Mouse (Mus musculus): ENCODE measurements around the gene Tsc22d3. TPM values are rescaled to one million over a fixed set of nuclear protein-coding genes. Genes with fewer than 3 reads are reported as not detected.

Gene Tsc22d3
- polyA plus RNA-seq, 1 experiment = 14.5 TPM

- no peaks in the 10 kb centered on the region for H3K79me2 ChIP-seq (ENCODE audit: control insufficient read depth, insufficient read depth)
- no peak overlapping the region for H3ac ChIP-seq (ENCODE audit: control insufficient read depth, insufficient read length, low read depth)
- no peaks in the 10 kb centered on the region for H3K27me3 ChIP-seq (ENCODE audit: control insufficient read depth, insufficient read depth, insufficient read length)
- H3K79me3 ChIP-seq (ENCODE audit: low read depth) = no peaks in the 10 kb centered on the region
- TF ChIP-seq CEBPB (IDR thresholded peaks at IDR 0.05; ENCODE audit: low read depth) (no peak), MYOD1 (IDR thresholded peaks at IDR 0.05; ENCODE audit: control insufficient read depth, insufficient read length, low read depth) (no peak)
- H3K4me3 ChIP-seq (ENCODE audit: insufficient read depth, poor library complexity, severe bottlenecking) = no peak overlapping the region
- no peaks in the 10 kb centered on the region for H3K36me3 ChIP-seq (ENCODE audit: control insufficient read depth, insufficient read depth)
Observed at GRCm38 (mm10) chrX:140507377-140507776, 93.1 kb downstream of the Tsc22d3 start.

GRCm38 (mm10) chrX:140506436-140507180, 93.9 kb downstream of the Tsc22d3 start:
- Histone ChIP-seq H3K79me3 (ENCODE audit: low read depth) (no peaks in the 10 kb centered on the region), H3K36me3 (ENCODE audit: control insufficient read depth, insufficient read depth) (no peaks in the 10 kb centered on the region), H3ac (ENCODE audit: control insufficient read depth, insufficient read length, low read depth) (no peak overlapping the region), H3K4me3 (ENCODE audit: insufficient read depth, poor library complexity, severe bottlenecking) (no peak overlapping the region), H3K79me2 (ENCODE audit: control insufficient read depth, insufficient read depth) (no peaks in the 10 kb centered on the region), H3K27me3 (ENCODE audit: control insufficient read depth, insufficient read depth, insufficient read length) (no peaks in the 10 kb centered on the region)
- TF ChIP-seq MYOG (IDR thresholded peaks at IDR 0.05; ENCODE audit: control insufficient read depth, extremely low read depth, insufficient read length) (no peak), CEBPB (IDR thresholded peaks at IDR 0.05; ENCODE audit: low read depth) (peak; percentile 59)

GRCm38 (mm10) chrX:140505497-140506238, 94.8 kb downstream of the Tsc22d3 start:
- Histone ChIP-seq H3ac (ENCODE audit: control insufficient read depth, insufficient read length, low read depth) (no peak overlapping the region), H3K4me3 (ENCODE audit: insufficient read depth, poor library complexity, severe bottlenecking) (no peak overlapping the region), H3K27me3 (ENCODE audit: control insufficient read depth, insufficient read depth, insufficient read length) (no peaks in the 10 kb centered on the region), H3K79me3 (ENCODE audit: low read depth) (no peaks in the 10 kb centered on the region), H3K36me3 (ENCODE audit: control insufficient read depth, insufficient read depth) (no peaks in the 10 kb centered on the region), H3K79me2 (ENCODE audit: control insufficient read depth, insufficient read depth) (no peaks in the 10 kb centered on the region)
- TF ChIP-seq MYOD1 (IDR thresholded peaks at IDR 0.05; ENCODE audit: control insufficient read depth, insufficient read length, low read depth) (no peak), MYOG (IDR thresholded peaks at IDR 0.05; ENCODE audit: control insufficient read depth, extremely low read depth, insufficient read length) (no peak), CTCF (IDR thresholded peaks at IDR 0.05; ENCODE audit: control insufficient read depth, insufficient read depth, insufficient read length) (no peak), CEBPB (IDR thresholded peaks at IDR 0.05; ENCODE audit: low read depth) (no peak), MAX (IDR thresholded peaks at IDR 0.05) (no peak), FOSL1 (IDR thresholded peaks at IDR 0.05; ENCODE audit: insufficient read depth, low read length, poor library complexity, severe bottlenecking) (no peak), USF1 (IDR thresholded peaks at IDR 0.05; ENCODE audit: low read depth) (no peak)

- Histone ChIP-seq H3K79me3 (ENCODE audit: low read depth) (no peaks in the 10 kb centered on the region), H3ac (ENCODE audit: control insufficient read depth, insufficient read length, low read depth) (no peak overlapping the region), H3K4me3 (ENCODE audit: insufficient read depth, poor library complexity, severe bottlenecking) (no peak overlapping the region), H3K79me2 (ENCODE audit: control insufficient read depth, insufficient read depth) (no peaks in the 10 kb centered on the region), H3K27me3 (ENCODE audit: control insufficient read depth, insufficient read depth, insufficient read length) (no peaks in the 10 kb centered on the region), H3K36me3 (ENCODE audit: control insufficient read depth, insufficient read depth) (no peaks in the 10 kb centered on the region)
- TF ChIP-seq MYOD1 (IDR thresholded peaks at IDR 0.05; ENCODE audit: control insufficient read depth, insufficient read length, low read depth) (no peak), CTCF (IDR thresholded peaks at IDR 0.05; ENCODE audit: control insufficient read depth, insufficient read depth, insufficient read length) (no peak), MYOG (IDR thresholded peaks at IDR 0.05; ENCODE audit: control insufficient read depth, extremely low read depth, insufficient read length) (no peak), USF1 (IDR thresholded peaks at IDR 0.05; ENCODE audit: low read depth) (no peak), MAX (IDR thresholded peaks at IDR 0.05) (no peak), FOSL1 (IDR thresholded peaks at IDR 0.05; ENCODE audit: insufficient read depth, low read length, poor library complexity, severe bottlenecking) (no peak), CEBPB (IDR thresholded peaks at IDR 0.05; ENCODE audit: low read depth) (no peak)
Observed at GRCm38 (mm10) chrX:140503905-140504304, 96.6 kb downstream of the Tsc22d3 start.

GRCm38 (mm10) chrX:140501401-140502301, 98.8 kb downstream of the Tsc22d3 start:
- no peaks in the 10 kb centered on the region for H3K27me3 ChIP-seq (ENCODE audit: control insufficient read depth, insufficient read depth, insufficient read length)
- no peak overlapping the region for H3ac ChIP-seq (ENCODE audit: control insufficient read depth, insufficient read length, low read depth)
- no peak overlapping the region for H3K4me3 ChIP-seq (ENCODE audit: insufficient read depth, poor library complexity, severe bottlenecking)
- TF ChIP-seq MYOG (IDR thresholded peaks at IDR 0.05; ENCODE audit: control insufficient read depth, extremely low read depth, insufficient read length) = no peak
- no peak for TF ChIP-seq USF1 (IDR thresholded peaks at IDR 0.05; ENCODE audit: low read depth)
- TF ChIP-seq CEBPB (IDR thresholded peaks at IDR 0.05; ENCODE audit: low read depth) = no peak
- TF ChIP-seq MAX (IDR thresholded peaks at IDR 0.05) = no peak
- TF ChIP-seq FOSL1 (IDR thresholded peaks at IDR 0.05; ENCODE audit: insufficient read depth, low read length, poor library complexity, severe bottlenecking) = no peak
- TF ChIP-seq CTCF (IDR thresholded peaks at IDR 0.05; ENCODE audit: control insufficient read depth, insufficient read depth, insufficient read length) = no peak
- no peak for TF ChIP-seq MYOD1 (IDR thresholded peaks at IDR 0.05; ENCODE audit: control insufficient read depth, insufficient read length, low read depth)
- H3K79me3 ChIP-seq (ENCODE audit: low read depth) = no peaks in the 10 kb centered on the region
- no peaks in the 10 kb centered on the region for H3K36me3 ChIP-seq (ENCODE audit: control insufficient read depth, insufficient read depth)
- no peaks in the 10 kb centered on the region for H3K79me2 ChIP-seq (ENCODE audit: control insufficient read depth, insufficient read depth)
